ENCODE assay signal across 16 mouse cellular contexts in the genomic region with DNA sequence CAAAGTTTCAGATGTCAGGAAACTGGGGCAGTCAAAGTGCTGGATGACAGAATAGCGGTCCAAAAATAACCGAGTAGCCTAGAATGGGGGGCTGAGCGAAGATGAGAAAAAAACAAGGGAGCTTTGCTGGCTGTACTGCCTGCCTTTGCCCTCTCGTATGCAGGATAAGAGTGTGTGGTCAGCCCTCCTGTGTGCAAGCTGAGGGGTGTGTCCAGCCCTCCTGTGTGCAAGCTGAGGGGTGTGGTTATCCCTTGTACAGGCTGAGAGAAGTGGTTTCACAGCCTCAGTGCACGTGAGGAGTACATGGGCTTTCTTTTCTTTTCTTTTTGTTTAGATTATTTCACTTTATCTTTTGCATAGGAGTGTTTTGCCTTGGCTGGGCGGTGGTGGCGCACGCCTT. TPM values are rescaled to one million over a fixed set of nuclear protein-coding genes. Genes with fewer than 3 reads are reported as not detected.
DNase-seq lines count a peak whose midpoint lies in the region; ATAC-seq lines count a peak whose summit lies in the region.
"Had no signal": no experiment of that assay in that cellular context is flagged by ENCODE, and none has a peak within 500 bp of the region (broad histone marks: within the 10 kb centered on the region; RNA-seq: fewer than 3 reads in every experiment).

No protein-coding gene starts in this region.

- H3K4me2 ChIP-seq in kidney, embryonic 15.5 days, result no peak overlapping the region
- H3K4me2 ChIP-seq: liver, embryonic 15.5 days had no signal

- no peaks in the 10 kb centered on the region for H3K9me3 ChIP-seq in kidney, embryonic 15.5 days (replicated peaks)
- H3K9me3 ChIP-seq: liver, embryonic 15.5 days had no signal

- ATAC-seq in kidney, embryonic 15.5 days (replicated peaks; ENCODE audit: low FRiP score), result no peak
- ATAC-seq in granulocyte monocyte progenitor cell, adult 5-6 weeks (replicated peaks; ENCODE audit: poor library complexity, severe bottlenecking), result peak; percentile 58
- ATAC-seq: forebrain, embryonic 16.5 days; midbrain, embryonic 16.5 days had no signal

- H3K4me1 ChIP-seq in kidney, embryonic 15.5 days, result peaks cover 10% of the 10 kb centered on the region

- DNase-seq in kidney, postnatal 14 days, result no peak
- peak; percentile 48 for DNase-seq in 3134 (ENCODE audit: extremely low read depth, insufficient read length, low spot score)
- DNase-seq in 416B (ENCODE audit: low read depth), result peak; percentile 41
- no peak for DNase-seq in right cerebral cortex, adult 2 months (ENCODE audit: low spot score in 2 of 2)
- no peak for DNase-seq in adrenal gland, postnatal 25 days
- DNase-seq: adrenal gland, postnatal 36 days; gastrocnemius, postnatal 36 days; heart, postnatal 36 days; kidney, postnatal 25 days; thymus, postnatal 4 days had no signal

- H3K9ac ChIP-seq in kidney, embryonic 15.5 days, result no peak overlapping the region
- H3K9ac ChIP-seq: liver, embryonic 15.5 days had no signal

- H3K4me3 ChIP-seq in kidney, embryonic 15.5 days (replicated peaks), result no peak overlapping the region
- H3K4me3 ChIP-seq: erythroblast, embryonic 14.5 days; liver, embryonic 15.5 days had no signal

- peak overlapping the region; percentile 48; the same call in 1 of the 2 replicates for H3K27ac ChIP-seq in kidney, embryonic 15.5 days
- H3K27ac ChIP-seq: liver, embryonic 15.5 days had no signal

- H3K27me3 ChIP-seq in kidney, embryonic 15.5 days, result no peaks in the 10 kb centered on the region
- H3K27me3 ChIP-seq: liver, embryonic 15.5 days had no signal

- 77% methylated on average over 8 of the region's 8 CpGs for WGBS in kidney, embryonic 15.5 days

- no peaks in the 10 kb centered on the region for H3K36me3 ChIP-seq in kidney, embryonic 15.5 days
- H3K36me3 ChIP-seq: liver, embryonic 15.5 days had no signal

RNA-seq across cellular contexts. Expression of a gene that starts 22.6 kb away (rescaled TPM):
- 18.4 and 20.0 TPM in 2 replicates for polyA plus RNA-seq in kidney, embryonic 15.5 days (2015; fragmentation: Nextera tagmentation; extraction: Ambion mirVana)
- total RNA-seq in granulocyte monocyte progenitor cell, adult 5-6 weeks (2014; fragmentation: Nextera tagmentation), result 9.4 and 14.4 TPM in 2 replicates
- 14.3 and 17.7 TPM in 2 replicates for total RNA-seq in granulocyte monocyte progenitor cell, adult 5-6 weeks (2017)
- 5.1 and 8.0 TPM in 2 replicates for total RNA-seq in adrenal gland, postnatal 25 days (2021)

RNA-seq across cellular contexts. Expression of a gene that starts 33.2 kb away (rescaled TPM):
- 7.1 and 8.5 TPM in 2 replicates for polyA plus RNA-seq in kidney, embryonic 15.5 days (2015; fragmentation: Nextera tagmentation; extraction: Ambion mirVana)
- total RNA-seq in granulocyte monocyte progenitor cell, adult 5-6 weeks (2014; fragmentation: Nextera tagmentation), result 137 and 143 TPM in 2 replicates
- total RNA-seq in granulocyte monocyte progenitor cell, adult 5-6 weeks (2017), result 55.9 and 59.2 TPM in 2 replicates
- 35.7 and 43.8 TPM in 2 replicates for total RNA-seq in adrenal gland, postnatal 25 days (2021)

RNA-seq across cellular contexts. Expression of a gene that starts 54.5 kb away (rescaled TPM):
- polyA plus RNA-seq in kidney, embryonic 15.5 days (2015; fragmentation: Nextera tagmentation; extraction: Ambion mirVana), result 1.9 and 2.0 TPM in 2 replicates
- total RNA-seq in granulocyte monocyte progenitor cell, adult 5-6 weeks (2014; fragmentation: Nextera tagmentation), result 7.2 and 10.1 TPM in 2 replicates
- total RNA-seq in granulocyte monocyte progenitor cell, adult 5-6 weeks (2017), result 0.31 and 0.69 TPM in 2 replicates
- total RNA-seq in adrenal gland, postnatal 25 days (2021), result 25.9 and 26.7 TPM in 2 replicates

RNA-seq across cellular contexts. Expression of a gene that starts 56.2 kb away (rescaled TPM):
- polyA plus RNA-seq in kidney, embryonic 15.5 days (2015; fragmentation: Nextera tagmentation; extraction: Ambion mirVana), result 192 and 203 TPM in 2 replicates
- total RNA-seq in granulocyte monocyte progenitor cell, adult 5-6 weeks (2014; fragmentation: Nextera tagmentation), result 226 and 256 TPM in 2 replicates
- 47.5 and 60.5 TPM in 2 replicates for total RNA-seq in granulocyte monocyte progenitor cell, adult 5-6 weeks (2017)
- total RNA-seq in adrenal gland, postnatal 25 days (2021), result 150 and 153 TPM in 2 replicates

Comparison
In these comparisons a context has a peak if more than half of its experiments do, and no peak if none do; other contexts are left out.
1. DNase-seq: peak in 3134 (single experiment) and 416B (single experiment); none in kidney, postnatal 14 days (single experiment), right cerebral cortex, adult 2 months (0 of 2) and adrenal gland, postnatal 25 days (single experiment).